Mouse (Mus musculus): ENCODE results near the gene Rnf115. TPM values are rescaled to one million over a fixed set of nuclear protein-coding genes. Genes with fewer than 3 reads are reported as not detected.
"Not testable (repeated sequence)": the region's sequence is repeated elsewhere in the genome, so short reads cannot be mapped to it uniquely, and the experiment has no call there.

Rnf115 gene
- polyA plus RNA-seq, 1 experiment from 2014 or later = 27.8 TPM

DNA sequence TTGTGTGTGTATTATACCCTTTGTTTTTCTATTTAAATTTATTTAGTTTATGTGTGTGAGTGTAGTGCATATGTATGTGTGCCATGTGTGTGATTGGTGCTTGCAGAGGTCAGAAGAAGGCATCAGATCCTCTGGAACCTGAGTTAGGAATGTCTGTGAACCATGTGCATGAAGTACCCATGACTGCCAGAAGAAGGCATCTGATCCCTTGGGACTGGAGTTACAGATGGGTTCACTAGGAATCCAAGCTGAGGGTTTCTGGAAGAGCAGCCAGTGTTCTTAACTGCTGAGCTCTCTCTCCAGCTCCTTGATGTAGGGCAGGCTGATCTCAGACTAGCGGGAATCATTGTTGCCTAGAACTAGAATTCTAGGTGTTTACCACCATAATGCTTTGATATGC, 10.5 kb downstream of the Rnf115 start:
- WGBS (ENCODE audit: insufficient replicate concordance) = 63% methylated on average over 1 of the region's 1 CpGs
- H3K9me3 ChIP-seq (replicated peaks) = no peaks in the 10 kb centered on the region
- no peak overlapping the region for H3K27ac ChIP-seq (replicated peaks)
- no peak overlapping the region for H3K4me3 ChIP-seq (replicated peaks)
- no peaks in the 10 kb centered on the region for H3K27me3 ChIP-seq
- peaks cover 19% of the 10 kb centered on the region for H3K4me1 ChIP-seq (replicated peaks)
- no peak overlapping the region for H3K9ac ChIP-seq
- no peak for ATAC-seq (ENCODE audit: insufficient read depth)
- H3K36me3 ChIP-seq (replicated peaks) = no peaks in the 10 kb centered on the region
- no peak overlapping the region for H3K4me2 ChIP-seq

DNA sequence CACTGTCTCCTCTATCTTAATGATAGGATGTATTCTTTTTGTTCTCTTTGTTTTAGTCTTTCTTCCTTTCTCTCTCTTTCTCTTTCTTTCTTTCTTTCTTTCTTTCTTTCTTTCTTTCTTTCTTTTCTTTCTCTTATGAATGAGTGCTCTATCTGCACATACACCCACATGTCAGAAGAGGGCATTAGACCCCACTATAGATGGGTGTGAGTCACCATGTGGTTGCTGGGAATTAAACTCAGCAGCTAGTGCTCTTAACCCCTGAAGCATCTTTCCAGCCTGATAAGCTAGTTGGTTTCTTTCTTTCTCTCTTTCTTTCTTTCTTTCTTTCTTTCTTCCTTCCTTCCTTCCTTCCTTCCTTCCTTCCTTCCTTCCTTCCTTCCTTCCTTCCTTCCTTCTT, 12.8 kb downstream of the Rnf115 start:
- H3K9me3 ChIP-seq (replicated peaks); H3K9ac ChIP-seq; ATAC-seq (ENCODE audit: insufficient read depth); H3K36me3 ChIP-seq (replicated peaks); H3K27ac ChIP-seq (replicated peaks); H3K4me2 ChIP-seq; H3K4me3 ChIP-seq (replicated peaks); H3K27me3 ChIP-seq: not testable (repeated sequence)
- H3K4me1 ChIP-seq (replicated peaks) = peaks cover 10% of the 10 kb centered on the region

DNA sequence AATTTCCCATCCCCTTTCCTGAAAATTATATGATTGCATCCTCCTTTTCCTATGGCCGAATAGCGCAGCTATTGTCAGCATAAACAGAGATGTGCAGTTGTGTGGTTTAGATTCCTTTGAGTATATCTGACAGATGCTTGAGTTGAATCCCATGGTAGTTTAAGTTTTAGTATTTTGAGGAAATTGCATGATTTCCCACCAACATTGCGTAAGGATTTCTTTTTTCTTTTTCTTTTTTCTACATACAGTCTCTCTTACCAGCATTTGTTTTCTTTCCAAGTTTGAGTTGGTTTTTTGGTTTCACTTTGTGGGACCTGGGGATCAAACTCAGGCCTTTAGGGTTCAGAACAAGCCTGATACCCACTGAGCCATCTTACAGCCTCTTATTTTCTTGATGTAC, 16.9 kb downstream of the Rnf115 start:
- 75% methylated on average over 3 of the region's 3 CpGs for WGBS (ENCODE audit: insufficient replicate concordance)
- Histone ChIP-seq H3K9me3 (replicated peaks) (no peaks in the 10 kb centered on the region), H3K9ac (no peak overlapping the region), H3K27ac (replicated peaks) (no peak overlapping the region), H3K4me2 (no peak overlapping the region), H3K36me3 (replicated peaks) (no peaks in the 10 kb centered on the region), H3K27me3 (no peaks in the 10 kb centered on the region), H3K4me1 (replicated peaks) (no peaks in the 10 kb centered on the region; the same call in 1 of the 2 replicates), H3K4me3 (replicated peaks) (no peak overlapping the region)
- ATAC-seq (ENCODE audit: insufficient read depth) = no peak

DNA sequence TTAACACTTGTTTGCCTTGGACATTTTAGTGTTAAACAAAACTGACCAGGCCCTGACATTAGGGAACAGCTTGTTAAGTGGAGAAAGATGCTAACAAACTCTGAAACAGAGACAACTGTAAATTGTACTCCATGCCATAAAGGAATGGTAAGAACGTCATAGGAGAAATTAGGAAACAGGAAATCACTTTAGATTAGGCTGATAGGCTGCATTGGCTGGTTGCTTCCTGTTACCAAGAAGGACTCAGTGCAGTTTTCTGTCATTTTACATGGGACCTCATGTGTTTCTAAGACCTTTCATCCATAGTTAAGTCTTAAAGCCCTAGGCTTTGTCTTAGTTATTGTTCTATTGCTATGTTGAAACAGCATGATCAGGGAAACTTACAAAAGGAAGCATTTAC, 19.4 kb downstream of the Rnf115 start:
- Histone ChIP-seq H3K9ac (no peak overlapping the region), H3K4me3 (replicated peaks) (no peak overlapping the region), H3K27me3 (no peaks in the 10 kb centered on the region), H3K27ac (replicated peaks) (no peak overlapping the region), H3K9me3 (replicated peaks) (no peaks in the 10 kb centered on the region), H3K4me2 (no peak overlapping the region), H3K4me1 (replicated peaks) (no peaks in the 10 kb centered on the region), H3K36me3 (replicated peaks) (no peaks in the 10 kb centered on the region)
- WGBS (ENCODE audit: insufficient replicate concordance) = 21% methylated on average over 1 of the region's 1 CpGs
- ATAC-seq (ENCODE audit: insufficient read depth) = no peak

DNA sequence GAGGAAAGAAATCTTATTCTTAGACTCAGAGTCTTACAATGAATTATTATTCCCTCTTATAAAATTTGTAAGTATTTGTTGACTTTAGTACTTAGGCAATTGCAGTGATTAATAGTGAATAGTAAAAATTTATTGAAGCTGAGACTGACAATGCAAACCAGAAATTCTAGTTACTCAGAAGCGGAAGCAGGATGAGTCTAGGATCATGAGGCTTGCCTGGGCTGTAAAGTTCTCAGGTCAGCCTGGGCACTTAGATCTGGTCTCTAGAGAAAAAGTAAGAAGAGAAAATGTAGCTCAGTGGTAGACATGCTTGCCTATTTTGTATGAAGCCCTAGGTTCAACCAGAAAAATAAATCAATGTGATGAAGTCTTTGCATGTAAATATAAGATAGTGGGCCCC, 28.5 kb downstream of the Rnf115 start:
- Histone ChIP-seq H3K27ac (replicated peaks) (no peak overlapping the region), H3K9ac (no peak overlapping the region), H3K4me3 (replicated peaks) (no peak overlapping the region), H3K4me1 (replicated peaks) (0 out of 2 replicates have a peak, but pooled peaks cover 6% of the 10 kb centered on the region), H3K4me2 (no peak overlapping the region), H3K27me3 (no peaks in the 10 kb centered on the region), H3K36me3 (replicated peaks) (0 out of 2 replicates have a peak, but pooled peaks cover 3% of the 10 kb centered on the region), H3K9me3 (replicated peaks) (no peaks in the 10 kb centered on the region)
- 76% methylated on average over 1 of the region's 1 CpGs for WGBS (ENCODE audit: insufficient replicate concordance)
- no peak for ATAC-seq (ENCODE audit: insufficient read depth)

DNA sequence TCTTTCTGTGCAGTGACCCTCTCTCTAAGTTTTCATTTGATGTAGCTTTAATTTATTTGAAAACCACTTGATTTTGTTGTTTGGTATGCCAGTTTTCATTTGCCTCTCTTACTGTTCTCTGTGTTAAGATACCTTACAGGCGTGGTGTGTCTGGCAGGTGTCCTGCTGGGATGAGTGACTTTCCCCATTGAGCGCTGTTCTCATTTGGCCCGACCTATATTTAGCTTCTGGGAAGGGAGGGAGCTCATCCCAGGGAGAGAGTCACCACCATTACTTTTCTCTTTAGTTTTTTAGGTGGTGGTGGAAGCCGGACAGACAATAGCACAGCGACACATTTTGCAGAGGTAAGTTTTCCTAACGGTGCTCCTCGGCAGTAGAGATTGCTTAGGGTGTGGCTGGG, 30.2 kb downstream of the Rnf115 start:
- no peak for ATAC-seq (ENCODE audit: insufficient read depth)
- Histone ChIP-seq H3K27me3 (no peaks in the 10 kb centered on the region), H3K9ac (no peak overlapping the region), H3K36me3 (replicated peaks) (0 out of 2 replicates have a peak, but pooled peaks cover 3% of the 10 kb centered on the region), H3K9me3 (replicated peaks) (no peaks in the 10 kb centered on the region), H3K4me2 (no peak overlapping the region), H3K4me1 (replicated peaks) (0 out of 2 replicates have a peak, but pooled peaks cover 6% of the 10 kb centered on the region), H3K27ac (replicated peaks) (no peak overlapping the region), H3K4me3 (replicated peaks) (no peak overlapping the region)
- WGBS (ENCODE audit: insufficient replicate concordance) = 60% methylated on average over 7 of the region's 7 CpGs

DNA sequence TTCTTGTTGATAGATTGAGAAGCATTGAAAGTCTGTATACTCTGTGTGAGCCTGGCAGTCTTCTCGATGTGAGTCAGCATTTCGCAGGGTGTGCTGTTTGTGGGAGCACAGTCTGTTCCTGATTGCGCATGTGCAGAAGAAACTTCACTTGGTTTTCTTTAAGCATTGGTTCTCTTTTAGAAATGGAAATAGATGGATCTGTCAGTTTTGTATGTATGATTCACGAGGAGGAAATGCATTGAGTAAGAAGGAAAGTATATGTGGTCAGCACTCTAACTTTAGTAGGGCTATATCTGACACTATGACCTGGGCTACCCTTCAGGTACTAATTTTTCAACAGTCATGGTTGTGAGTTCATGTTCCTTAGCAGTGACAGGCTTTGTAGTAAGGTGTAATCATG, 32.2 kb downstream of the Rnf115 start:
- Histone ChIP-seq H3K9me3 (replicated peaks) (no peaks in the 10 kb centered on the region), H3K27ac (replicated peaks) (no peak overlapping the region), H3K36me3 (replicated peaks) (0 out of 2 replicates have a peak, but pooled peaks cover 3% of the 10 kb centered on the region), H3K27me3 (no peaks in the 10 kb centered on the region), H3K4me2 (no peak overlapping the region), H3K9ac (no peak overlapping the region), H3K4me1 (replicated peaks) (0 out of 2 replicates have a peak, but pooled peaks cover 14% of the 10 kb centered on the region), H3K4me3 (replicated peaks) (no peak overlapping the region)
- no peak for ATAC-seq (ENCODE audit: insufficient read depth)
- 47% methylated on average over 4 of the region's 4 CpGs for WGBS (ENCODE audit: insufficient replicate concordance)

DNA sequence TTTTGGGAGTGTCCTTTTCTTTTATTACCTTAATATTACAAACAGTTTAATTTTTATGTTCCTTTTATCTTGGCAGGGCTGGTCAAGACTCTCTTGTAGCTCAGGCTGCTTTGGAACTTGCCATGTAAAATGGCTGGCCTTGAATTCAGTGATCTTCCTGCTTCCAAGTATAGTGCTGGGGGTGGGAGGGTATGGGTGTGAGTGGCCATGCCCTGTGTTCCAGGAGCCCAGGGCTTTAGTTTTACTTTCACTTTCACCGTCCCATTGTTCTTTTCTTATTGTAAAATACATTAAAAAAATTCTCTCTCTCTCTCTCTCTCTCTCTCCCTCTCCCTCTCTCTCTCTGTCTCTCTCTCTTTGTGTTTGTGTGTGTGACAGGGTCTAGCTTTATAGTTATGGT, 37.1 kb downstream of the Rnf115 start:
- Histone ChIP-seq H3K36me3 (replicated peaks) (no peaks in the 10 kb centered on the region), H3K9ac (no peak overlapping the region), H3K9me3 (replicated peaks) (no peaks in the 10 kb centered on the region), H3K4me1 (replicated peaks) (0 out of 2 replicates have a peak, but pooled peaks cover 12% of the 10 kb centered on the region), H3K27ac (replicated peaks) (no peak overlapping the region), H3K27me3 (no peaks in the 10 kb centered on the region), H3K4me2 (peak overlapping the region; percentile 13; the same call in 1 of the 2 replicates), H3K4me3 (replicated peaks) (no peak overlapping the region)
- no peak for ATAC-seq (ENCODE audit: insufficient read depth)
- WGBS (ENCODE audit: insufficient replicate concordance) = 56% methylated on average over 1 of the region's 1 CpGs

DNA sequence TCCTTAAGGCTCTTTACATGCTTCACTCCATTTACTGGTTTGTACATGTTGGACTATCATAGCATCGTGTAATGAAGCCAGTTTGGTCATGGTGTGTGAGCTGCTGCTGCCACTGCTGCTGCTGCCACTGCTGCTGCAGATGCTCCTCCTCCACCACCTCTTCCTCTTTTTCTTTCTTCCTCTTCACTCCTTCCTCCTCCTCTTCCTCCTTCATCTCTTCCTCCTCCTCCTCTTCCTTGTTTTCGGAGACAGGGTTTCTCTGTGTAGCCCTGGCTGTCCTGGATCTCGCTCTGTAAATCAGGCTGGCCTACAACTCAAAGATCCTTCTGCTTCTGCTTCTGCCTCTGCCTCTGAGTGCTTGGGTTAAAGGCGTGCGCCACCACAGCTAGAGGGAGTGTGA, 42.5 kb downstream of the Rnf115 start:
- H3K9ac ChIP-seq = no peak overlapping the region
- WGBS (ENCODE audit: insufficient replicate concordance) = 51% methylated on average over 5 of the region's 5 CpGs
- H3K36me3 ChIP-seq (replicated peaks) = no peaks in the 10 kb centered on the region
- H3K4me1 ChIP-seq (replicated peaks) = peaks cover 15% of the 10 kb centered on the region; the same call in 1 of the 2 replicates
- H3K27ac ChIP-seq (replicated peaks) = no peak overlapping the region
- H3K4me3 ChIP-seq (replicated peaks) = no peak overlapping the region
- no peaks in the 10 kb centered on the region for H3K27me3 ChIP-seq
- no peaks in the 10 kb centered on the region for H3K9me3 ChIP-seq (replicated peaks)
- no peak for ATAC-seq (ENCODE audit: insufficient read depth)
- H3K4me2 ChIP-seq = no peak overlapping the region

DNA sequence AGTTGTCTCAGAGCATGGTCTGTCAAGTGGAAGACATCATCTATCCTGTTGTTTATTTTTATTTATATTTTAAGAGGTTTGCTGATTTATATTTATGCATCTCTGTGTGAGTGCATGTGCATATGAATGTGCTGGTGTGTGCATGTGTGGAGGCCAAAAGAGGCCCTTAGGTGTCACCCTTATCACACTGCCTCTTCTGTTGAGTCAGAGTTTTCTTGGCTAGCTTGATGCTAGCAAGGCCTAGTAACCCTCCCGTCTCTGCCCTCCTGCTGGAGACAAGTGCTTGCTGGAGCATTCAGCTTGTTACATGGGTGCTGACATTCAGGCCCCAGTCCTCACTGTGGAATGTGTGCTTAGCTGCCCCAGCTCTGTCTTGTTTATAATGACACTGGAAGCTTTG, 45.5 kb downstream of the Rnf115 start:
- no peaks in the 10 kb centered on the region for H3K9me3 ChIP-seq (replicated peaks)
- peaks cover 3% of the 10 kb centered on the region; the same call in 1 of the 2 replicates for H3K36me3 ChIP-seq (replicated peaks)
- no peaks in the 10 kb centered on the region for H3K27me3 ChIP-seq
- no peak overlapping the region for H3K4me3 ChIP-seq (replicated peaks)
- H3K4me1 ChIP-seq (replicated peaks) = peaks cover 15% of the 10 kb centered on the region; the same call in 1 of the 2 replicates
- no peak overlapping the region for H3K9ac ChIP-seq
- H3K27ac ChIP-seq (replicated peaks) = no peak overlapping the region
- H3K4me2 ChIP-seq = no peak overlapping the region
- no peak for ATAC-seq (ENCODE audit: insufficient read depth)
- WGBS (ENCODE audit: insufficient replicate concordance) = 19% methylated on average over 1 of the region's 1 CpGs

DNA sequence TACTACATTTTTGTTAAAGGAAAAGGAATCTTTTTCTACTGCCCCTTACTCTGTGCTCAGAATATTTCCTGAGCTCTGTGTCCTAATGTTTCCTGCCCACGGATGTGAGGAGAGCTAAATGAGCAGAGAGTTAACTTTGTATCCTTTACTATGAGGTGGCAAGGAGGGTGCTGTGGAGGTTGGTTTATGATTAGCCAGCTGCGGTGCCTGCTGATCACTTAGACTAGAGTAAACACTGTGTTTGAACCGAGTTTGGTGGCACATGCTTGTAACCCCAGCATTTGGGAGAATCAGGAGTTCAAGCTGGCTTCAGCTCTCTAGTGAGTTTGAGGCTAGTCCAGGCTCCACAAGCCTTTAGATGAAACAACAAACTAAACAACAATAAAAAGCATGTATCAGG, 49.7 kb downstream of the Rnf115 start:
- Histone ChIP-seq H3K9me3 (replicated peaks) (no peaks in the 10 kb centered on the region), H3K4me2 (no peak overlapping the region), H3K27me3 (no peaks in the 10 kb centered on the region), H3K4me1 (replicated peaks) (peaks cover 12% of the 10 kb centered on the region; the same call in 1 of the 2 replicates), H3K27ac (replicated peaks) (no peak overlapping the region), H3K9ac (no peak overlapping the region), H3K4me3 (replicated peaks) (no peak overlapping the region), H3K36me3 (replicated peaks) (peaks cover 3% of the 10 kb centered on the region; the same call in 1 of the 2 replicates)
- peak; percentile 58 for ATAC-seq (ENCODE audit: insufficient read depth)
- 49% methylated on average over 3 of the region's 3 CpGs for WGBS (ENCODE audit: insufficient replicate concordance)

DNA sequence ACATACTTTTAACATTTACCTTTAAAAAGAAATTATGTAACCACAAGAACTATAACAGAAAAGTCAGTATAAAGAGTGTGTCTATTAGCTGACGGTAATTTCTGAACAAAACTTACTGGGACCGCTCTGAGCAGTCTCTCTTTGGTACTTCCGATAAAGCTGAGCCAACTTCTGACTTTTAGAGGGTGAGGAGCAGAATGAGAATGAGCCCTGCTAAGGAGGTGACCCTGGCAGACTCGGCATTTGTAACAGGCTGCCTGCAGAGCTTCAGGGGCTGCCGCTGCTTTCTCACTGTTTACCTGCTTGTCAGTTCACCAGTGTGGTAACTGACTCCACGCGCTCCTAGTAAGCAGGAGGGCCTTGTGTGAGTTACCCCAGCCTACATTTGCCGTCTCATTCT, 54.8 kb downstream of the Rnf115 start:
- Histone ChIP-seq H3K4me3 (replicated peaks) (no peak overlapping the region), H3K4me2 (no peak overlapping the region), H3K4me1 (replicated peaks) (0 out of 2 replicates have a peak, but pooled peaks cover 3% of the 10 kb centered on the region), H3K27ac (replicated peaks) (no peak overlapping the region), H3K9ac (no peak overlapping the region), H3K27me3 (no peaks in the 10 kb centered on the region), H3K9me3 (replicated peaks) (no peaks in the 10 kb centered on the region), H3K36me3 (replicated peaks) (peaks cover 18% of the 10 kb centered on the region; the same call in 1 of the 2 replicates)
- 82% methylated on average over 8 of the region's 8 CpGs for WGBS (ENCODE audit: insufficient replicate concordance)
- no peak for ATAC-seq (ENCODE audit: insufficient read depth)

All from liver, embryonic 15.5 days (tissue).